Mouse (Mus musculus) myocyte (in vitro differentiated cells): ENCODE measurements at regions not wholly inside any gene's neighbourhood (a gene's known extent, or its start where the extent isn't known, plus 50 kb on each side); places are given as distances from the start of the nearest gene placed in this dataset.

Source experiments
- MAX ChIP-seq: IDR thresholded peaks from one replicate; pipeline ENCODE4 v1.6.1; 2011; ENCODE audit warnings: low read depth, mild to moderate bottlenecking, control low read depth
- POLR2A ChIP-seq: IDR thresholded peaks from one replicate; pipeline ENCODE4 v1.6.1; 2011; ENCODE audit warnings: low read depth, mild to moderate bottlenecking, control low read depth, moderate library complexity; ENCODE audit not compliant: insufficient read length
- USF1 ChIP-seq: IDR thresholded peaks from one replicate; pipeline ENCODE4 v1.6.1; 2011; ENCODE audit warnings: low read depth, mild to moderate bottlenecking, control low read depth, moderate library complexity

DNA sequence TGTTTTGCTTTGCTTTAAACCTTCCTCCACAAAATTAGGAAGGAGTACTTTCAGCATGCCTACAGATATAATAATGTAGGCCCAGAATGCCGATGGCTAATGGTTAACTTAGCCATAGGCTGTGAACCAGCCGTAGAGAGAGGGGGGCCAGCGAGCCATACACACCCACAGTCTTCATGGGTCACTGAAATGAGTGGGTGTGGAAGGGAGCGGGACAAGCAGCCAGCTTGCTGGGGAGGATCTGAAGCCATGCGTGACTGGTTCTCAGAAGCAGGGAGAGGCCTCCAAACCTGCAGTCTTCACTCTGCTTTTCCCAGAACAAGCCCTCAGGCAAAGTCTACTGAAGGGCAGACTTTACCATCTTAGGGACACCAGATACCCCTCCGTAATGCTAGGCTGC is 50.8 kb upstream of the Ptpn13 start:
- TF ChIP-seq USF1, result no peak
- no peak for TF ChIP-seq MAX
- no peak for TF ChIP-seq POLR2A
